Mouse (Mus musculus) forebrain, embryonic 14.5 days (tissue): Measurements from ENCODE around the gene Tsc1. TPM values are rescaled to one million over a fixed set of nuclear protein-coding genes. Genes with fewer than 3 reads are reported as not detected.
A peak's percentile ranks its signal among the peaks of the same experiment; 100 is the strongest.

Experiments
- ATAC-seq: fragments of 200-750 bp; cut with Nextera tagmentation; 2 replicates; pipeline ENCODE4 v1.8.0; 2017; ENCODE audit warnings: mild to moderate bottlenecking, moderate library complexity
- DNase-seq: peaks from one replicate; pipeline ENCODE4 v3.0.0-alpha.2; 2015; ENCODE audit warnings: low spot score
- H3K27ac ChIP-seq: fragments of 300-500 bp; sonication (generic); 2 replicates; pipeline ENCODE4 v1.5.1; 2014; ENCODE audit warnings: low read depth, mild to moderate bottlenecking, control low read depth, low read length, moderate library complexity
- H3K27me3 ChIP-seq: fragments of 300-500 bp; sonication (generic); replicated peaks from 2 replicates; pipeline ENCODE4 v1.6.1; 2014; ENCODE audit warnings: low read length, control low read depth, mixed read lengths; ENCODE audit not compliant: control insufficient read depth, insufficient read depth
- H3K36me3 ChIP-seq: fragments of 300-500 bp; sonication (generic); 2 replicates; pipeline ENCODE4 v1.6.1; 2014; ENCODE audit warnings: low read length, control low read depth; ENCODE audit not compliant: control insufficient read depth, insufficient read depth
- H3K4me1 ChIP-seq: fragments of 300-500 bp; sonication (generic); 2 replicates; pipeline ENCODE4 v1.6.1; 2014; ENCODE audit warnings: antibody characterized with exemption, low read length, control low read depth; ENCODE audit not compliant: control insufficient read depth, insufficient read depth
- H3K4me2 ChIP-seq: fragments of 300-500 bp; sonication (generic); 2 replicates; pipeline ENCODE4 v1.6.1; 2014; ENCODE audit warnings: mild to moderate bottlenecking, control low read depth, low read length
- H3K4me3 ChIP-seq: fragments of 300-500 bp; sonication (generic); 2 replicates; pipeline ENCODE4 v1.5.1; 2014; ENCODE audit warnings: low read depth, low read length, control low read depth
- H3K9ac ChIP-seq: fragments of 300-500 bp; sonication (generic); 2 replicates; pipeline ENCODE4 v1.6.1; 2014; ENCODE audit warnings: mild to moderate bottlenecking, low read length, control low read depth, moderate library complexity
- H3K9me3 ChIP-seq: fragments of 300-500 bp; sonication (generic); replicated peaks from 2 replicates; pipeline ENCODE4 v1.6.1; 2016; ENCODE audit warnings: low read length, control low read depth, mixed read lengths; ENCODE audit not compliant: control insufficient read depth
- WGBS: fragments of 180-500 bp; shearing (Covaris S2); extraction: QIAGEN DNeasy Blood & Tissue Kit; methylation state at CpG from one replicate; pipeline ENCODE4 v1.1.7; 2014; 5-methylcytosine and 5-hydroxymethylcytosine counted together
- polyA plus RNA-seq: library from polyadenylated mRNA; unstranded; fragments of >200 nt; fragmentation: Nextera tagmentation; extraction: Ambion mirVana; gene quantifications from 2 replicates; pipeline ENCODE4 v1.2.1, GENCODE M21; 2014

Gene Tsc1
- polyA plus RNA-seq, 1 experiment from 2014 or later, result 17.7 TPM

DNA sequence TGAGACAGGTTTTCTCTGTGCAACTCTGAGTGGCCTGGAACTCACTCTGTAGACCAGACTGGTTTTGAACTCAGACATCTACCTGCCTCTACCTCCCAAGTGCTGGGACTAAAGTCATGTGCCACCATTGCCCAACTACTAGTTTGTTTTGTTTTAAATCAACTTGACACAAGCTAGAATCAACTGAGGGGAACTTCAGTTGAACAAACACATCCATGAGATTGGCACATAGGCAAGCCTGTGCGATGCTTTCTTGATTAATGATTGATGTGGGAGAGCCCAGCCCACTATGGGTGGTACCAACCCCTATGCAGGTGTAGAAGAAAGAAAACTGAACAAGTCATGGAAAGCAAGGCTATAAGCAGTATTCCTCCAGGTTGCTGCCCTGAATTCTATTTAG, 5.8 kb upstream of the Tsc1 start:
- Histone ChIP-seq H3K4me2 (no peak overlapping the region), H3K9ac (no peak overlapping the region), H3K4me3 (no peak overlapping the region), H3K27ac (no peak overlapping the region), H3K4me1 (no peaks in the 10 kb centered on the region), H3K36me3 (no peaks in the 10 kb centered on the region), H3K9me3 (no peaks in the 10 kb centered on the region), H3K27me3 (no peaks in the 10 kb centered on the region)
- 98% methylated on average over 1 of the region's 1 CpGs for WGBS
- DNase-seq (no peak), ATAC-seq (no peak)

DNA sequence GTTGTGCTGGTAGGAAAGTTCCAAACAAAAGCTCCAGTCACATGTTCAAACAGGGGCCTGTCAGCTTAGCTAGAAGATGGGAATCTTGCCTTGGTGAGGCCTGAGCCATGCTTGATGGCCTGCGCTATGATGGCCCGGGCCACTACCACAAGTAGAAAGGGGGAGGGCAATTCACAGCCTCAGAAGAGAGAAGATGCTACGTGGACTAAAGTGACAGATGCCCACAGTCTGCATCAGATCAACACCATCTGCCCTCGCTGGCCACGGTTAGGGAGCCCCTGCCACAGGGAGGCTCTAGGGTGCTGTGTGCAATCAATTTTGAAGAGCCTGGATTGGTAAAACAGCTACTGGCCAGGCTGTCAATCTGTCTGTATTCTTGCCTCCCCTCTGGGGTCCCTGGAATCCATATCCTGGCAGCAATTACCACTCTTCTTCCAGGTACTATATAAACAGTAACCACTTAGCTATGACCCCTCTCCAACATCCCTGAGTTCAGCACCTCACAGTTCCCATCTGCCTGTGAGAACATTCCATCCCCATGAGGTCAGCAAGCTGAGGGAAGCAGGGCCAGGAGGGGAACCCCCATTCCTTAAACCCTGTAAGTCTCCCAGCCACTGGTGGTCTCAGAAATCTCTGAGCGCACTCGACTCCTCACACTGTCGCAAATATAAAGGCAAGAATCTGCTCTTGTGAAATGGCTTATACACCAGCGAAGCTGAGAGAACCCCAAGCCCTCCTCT, 3.8 kb upstream of the Tsc1 start:
- WGBS, result 82% methylated on average over 9 of the region's 9 CpGs
- no peak overlapping the region for H3K27ac ChIP-seq
- no peak for DNase-seq
- no peak overlapping the region for H3K9ac ChIP-seq
- H3K9me3 ChIP-seq, result no peaks in the 10 kb centered on the region
- H3K27me3 ChIP-seq, result no peaks in the 10 kb centered on the region
- no peaks in the 10 kb centered on the region for H3K36me3 ChIP-seq
- no peak overlapping the region for H3K4me2 ChIP-seq
- no peak for ATAC-seq
- no peak overlapping the region for H3K4me3 ChIP-seq
- H3K4me1 ChIP-seq, result peaks cover 6% of the 10 kb centered on the region

DNA sequence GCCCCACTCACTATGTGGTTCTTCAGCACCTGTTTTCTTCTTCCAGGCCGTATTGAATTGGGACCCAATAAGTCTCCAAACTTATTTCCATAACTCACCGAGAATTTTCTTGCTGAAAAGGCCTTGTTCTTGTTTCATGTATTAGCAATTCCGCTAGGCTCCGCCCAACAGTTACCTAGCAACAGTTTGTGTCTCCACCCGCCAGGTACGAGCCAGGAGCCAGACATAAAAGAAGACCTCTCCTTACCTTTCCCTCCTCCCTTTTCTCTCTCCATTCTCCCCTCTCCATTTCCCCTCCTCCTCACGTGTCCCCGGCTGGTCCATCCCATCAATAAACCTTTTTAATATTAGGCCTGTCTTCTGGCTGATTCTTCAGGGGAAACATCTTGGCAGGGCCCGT, 2.7 kb upstream of the Tsc1 start:
- Histone ChIP-seq H3K9ac (no peak overlapping the region), H3K9me3 (no peaks in the 10 kb centered on the region), H3K27me3 (no peaks in the 10 kb centered on the region), H3K4me2 (peak overlapping the region; percentile 29; the same call in 1 of the 2 replicates), H3K4me1 (peaks cover 12% of the 10 kb centered on the region), H3K4me3 (no peak overlapping the region), H3K36me3 (no peaks in the 10 kb centered on the region), H3K27ac (no peak overlapping the region)
- DNase-seq (no peak), ATAC-seq (no peak)
- 19% methylated on average over 9 of the region's 9 CpGs for WGBS

DNA sequence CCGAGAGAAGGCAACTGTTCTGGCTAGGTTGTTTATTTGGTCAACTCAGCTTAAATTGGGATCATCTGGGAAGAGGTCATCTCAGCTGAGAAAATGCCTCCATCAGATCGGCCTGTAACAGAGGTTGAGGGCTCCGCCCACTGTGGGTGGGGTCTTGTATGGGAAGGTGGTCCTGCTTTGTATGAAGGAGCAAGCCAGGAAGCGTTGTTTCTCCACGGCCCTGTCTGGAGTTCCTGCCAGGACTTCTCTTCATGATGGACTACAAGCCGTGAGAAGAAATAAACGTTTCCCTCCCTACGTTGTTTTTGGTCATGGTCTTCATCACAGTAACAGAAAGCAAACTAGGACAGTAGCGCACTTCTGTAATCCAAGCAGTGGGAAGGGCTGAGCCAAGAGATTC, 2.1 kb upstream of the Tsc1 start:
- Histone ChIP-seq H3K9me3 (no peaks in the 10 kb centered on the region), H3K4me3 (no peak overlapping the region), H3K27ac (no peak overlapping the region), H3K9ac (no peak overlapping the region), H3K36me3 (no peaks in the 10 kb centered on the region), H3K27me3 (no peaks in the 10 kb centered on the region), H3K4me1 (peaks cover 12% of the 10 kb centered on the region), H3K4me2 (peak overlapping the region; percentile 29; the same call in 1 of the 2 replicates)
- DNase-seq, result peak; percentile 32
- 5% methylated on average over 9 of the region's 9 CpGs for WGBS
- ATAC-seq, result no peak

DNA sequence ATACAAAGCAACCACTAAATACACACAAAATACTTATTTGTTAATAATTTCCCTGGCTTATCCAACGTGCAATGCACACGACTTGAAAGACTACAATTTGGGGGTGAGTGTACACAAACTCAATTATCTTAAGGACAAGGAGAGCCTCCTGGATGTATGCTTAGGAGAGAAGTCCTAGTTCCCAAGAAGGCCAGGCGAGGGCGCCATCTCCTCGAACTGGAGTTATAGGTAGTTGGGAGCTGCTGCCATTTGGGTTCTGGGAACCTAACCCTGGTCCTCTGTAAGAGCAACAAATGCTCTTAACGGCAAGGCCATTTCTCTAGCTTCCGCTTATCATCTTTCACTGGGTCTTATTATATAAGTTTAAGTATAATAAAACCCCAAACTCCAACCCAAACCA, 1.2 kb upstream of the Tsc1 start:
- no peak overlapping the region for H3K9ac ChIP-seq
- H3K27ac ChIP-seq, result no peak overlapping the region
- WGBS, result 56% methylated on average over 7 of the region's 7 CpGs
- H3K36me3 ChIP-seq, result no peaks in the 10 kb centered on the region
- DNase-seq (peak; percentile 27), ATAC-seq (no peak)
- no peak overlapping the region for H3K4me2 ChIP-seq
- no peaks in the 10 kb centered on the region for H3K9me3 ChIP-seq
- peaks cover 12% of the 10 kb centered on the region for H3K4me1 ChIP-seq
- H3K27me3 ChIP-seq, result no peaks in the 10 kb centered on the region
- no peak overlapping the region for H3K4me3 ChIP-seq

DNA sequence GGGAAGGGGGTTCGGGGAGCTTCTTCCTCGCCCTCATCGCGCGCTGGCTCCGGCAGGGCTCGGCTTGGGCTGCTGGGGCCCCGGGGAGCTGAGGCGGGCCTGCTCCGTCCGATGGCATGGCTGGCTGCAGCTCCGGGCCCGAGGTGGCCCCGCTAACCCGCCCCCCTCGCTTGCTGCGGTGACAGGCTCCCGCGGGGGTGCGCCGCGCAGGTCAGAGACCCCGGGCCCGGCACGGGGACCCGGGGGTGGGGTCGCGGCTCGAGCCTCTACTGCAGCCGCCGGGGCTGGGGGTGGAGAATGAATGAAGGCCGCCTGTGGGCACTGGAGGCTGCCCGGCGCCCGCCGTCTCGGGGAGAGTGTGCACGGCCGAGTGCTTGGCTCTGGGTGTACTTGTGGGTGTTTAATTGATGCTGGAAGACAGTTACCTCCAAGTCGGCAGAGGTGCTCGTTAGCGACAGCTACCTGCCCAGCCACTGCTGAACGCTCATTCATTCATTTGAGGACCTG, 460 bp downstream of the Tsc1 start:
- Histone ChIP-seq H3K9ac (peak overlapping the region; percentile 92), H3K27me3 (no peaks in the 10 kb centered on the region), H3K9me3 (no peaks in the 10 kb centered on the region), H3K36me3 (no peaks in the 10 kb centered on the region), H3K4me3 (peak overlapping the region; percentile 96), H3K4me2 (peak overlapping the region; percentile 56), H3K27ac (peak overlapping the region; percentile 94), H3K4me1 (peaks cover 12% of the 10 kb centered on the region)
- ATAC-seq (peak; percentile 69), DNase-seq (peak; percentile 25)
- WGBS, result under 1% methylated on average over 34 of the region's 43 CpGs

DNA sequence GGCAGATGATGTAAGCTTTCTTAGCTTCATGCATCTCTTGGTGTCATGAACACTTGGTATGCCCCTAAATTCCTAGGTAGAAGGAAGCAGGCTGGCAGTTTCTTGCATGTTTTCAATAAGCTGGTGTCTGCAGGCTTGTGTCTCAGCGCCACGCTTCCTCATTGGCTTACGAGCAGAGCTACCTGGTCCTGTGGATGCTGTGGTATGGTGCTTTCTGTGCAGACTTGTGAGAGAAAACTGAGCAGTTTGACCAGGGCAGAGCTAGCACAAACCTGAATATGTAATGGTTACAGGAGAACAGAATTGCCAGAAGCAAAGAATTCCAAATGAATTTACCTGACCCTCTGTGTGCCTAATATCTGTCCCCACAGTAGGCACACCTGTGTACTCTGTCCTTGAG, 2.1 kb downstream of the Tsc1 start:
- no peak overlapping the region for H3K4me3 ChIP-seq
- no peak overlapping the region for H3K9ac ChIP-seq
- H3K27ac ChIP-seq, result no peak overlapping the region
- ATAC-seq, result no peak
- H3K27me3 ChIP-seq, result no peaks in the 10 kb centered on the region
- WGBS, result 94% methylated on average over 3 of the region's 3 CpGs
- no peak for DNase-seq
- H3K9me3 ChIP-seq, result no peaks in the 10 kb centered on the region
- no peaks in the 10 kb centered on the region for H3K36me3 ChIP-seq
- H3K4me1 ChIP-seq, result peaks cover 12% of the 10 kb centered on the region
- H3K4me2 ChIP-seq, result no peak overlapping the region

DNA sequence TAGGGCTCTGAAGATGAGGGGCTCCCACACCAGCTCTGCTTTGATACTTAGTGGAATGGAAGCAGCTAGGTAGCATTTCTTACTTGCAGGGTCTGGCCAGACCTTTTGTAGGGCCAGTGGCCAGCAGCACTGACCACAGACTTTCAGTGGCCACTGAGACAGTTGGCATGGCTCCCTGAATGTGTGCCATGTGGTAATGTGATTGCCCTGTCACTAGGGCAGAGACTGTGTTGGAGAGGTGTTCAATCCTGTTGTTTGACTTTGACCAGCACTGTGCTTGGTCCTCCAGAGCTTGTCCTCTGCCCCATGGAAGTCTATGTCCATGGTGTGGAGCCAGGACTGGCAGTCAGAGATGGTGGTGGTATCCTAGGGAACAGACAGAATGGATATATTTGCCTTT, 9.5 kb downstream of the Tsc1 start:
- H3K27ac ChIP-seq, result no peak overlapping the region
- no peak for ATAC-seq
- no peak overlapping the region for H3K4me3 ChIP-seq
- H3K9me3 ChIP-seq, result no peaks in the 10 kb centered on the region
- H3K36me3 ChIP-seq, result peaks cover 9% of the 10 kb centered on the region; the same call in 1 of the 2 replicates
- H3K27me3 ChIP-seq, result no peaks in the 10 kb centered on the region
- no peaks in the 10 kb centered on the region for H3K4me1 ChIP-seq
- H3K4me2 ChIP-seq, result no peak overlapping the region
- no peak for DNase-seq
- H3K9ac ChIP-seq, result no peak overlapping the region

DNA sequence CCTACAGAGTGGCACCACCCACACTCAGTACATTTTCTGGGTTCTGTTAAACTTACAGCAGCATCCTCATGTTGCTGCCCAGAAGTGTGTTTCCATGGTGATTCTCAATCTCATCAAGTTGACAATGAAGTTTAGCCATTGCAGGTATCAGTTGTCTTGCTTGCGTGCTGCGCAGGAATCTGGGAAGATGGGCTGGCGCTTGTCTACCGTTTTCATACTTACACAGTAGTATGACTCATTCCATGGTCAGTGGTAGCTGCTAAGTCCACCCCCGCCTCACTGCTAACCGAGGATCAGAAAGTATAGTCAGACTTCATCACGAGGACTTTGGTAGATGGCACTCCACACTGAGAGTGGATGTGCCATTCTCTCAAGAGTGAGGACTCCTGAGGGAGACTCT, 12.3 kb downstream of the Tsc1 start:
- H3K4me3 ChIP-seq, result no peak overlapping the region
- H3K27ac ChIP-seq, result no peak overlapping the region
- ATAC-seq (no peak), DNase-seq (no peak)
- H3K36me3 ChIP-seq, result peaks cover 27% of the 10 kb centered on the region
- H3K4me1 ChIP-seq, result no peaks in the 10 kb centered on the region
- H3K9me3 ChIP-seq, result no peaks in the 10 kb centered on the region
- no peak overlapping the region for H3K4me2 ChIP-seq
- H3K9ac ChIP-seq, result no peak overlapping the region
- H3K27me3 ChIP-seq, result no peaks in the 10 kb centered on the region
- WGBS, result 96% methylated on average over 7 of the region's 7 CpGs
